Mouse (Mus musculus) bone marrow macrophage, adult 2 months (primary cell): ENCODE results near the gene Sowahc.

Experiments
- CTCF ChIP-seq: IDR thresholded peaks from 2 replicates; pipeline ENCODE4 v1.5.1; 2012; ENCODE audit warnings: low read depth, mild to moderate bottlenecking, low read length, moderate library complexity
- POLR2A ChIP-seq: IDR thresholded peaks from 2 replicates; pipeline ENCODE4 v1.6.1; 2012; ENCODE audit warnings: mild to moderate bottlenecking, low read depth, low read length, borderline replicate concordance

DNA sequence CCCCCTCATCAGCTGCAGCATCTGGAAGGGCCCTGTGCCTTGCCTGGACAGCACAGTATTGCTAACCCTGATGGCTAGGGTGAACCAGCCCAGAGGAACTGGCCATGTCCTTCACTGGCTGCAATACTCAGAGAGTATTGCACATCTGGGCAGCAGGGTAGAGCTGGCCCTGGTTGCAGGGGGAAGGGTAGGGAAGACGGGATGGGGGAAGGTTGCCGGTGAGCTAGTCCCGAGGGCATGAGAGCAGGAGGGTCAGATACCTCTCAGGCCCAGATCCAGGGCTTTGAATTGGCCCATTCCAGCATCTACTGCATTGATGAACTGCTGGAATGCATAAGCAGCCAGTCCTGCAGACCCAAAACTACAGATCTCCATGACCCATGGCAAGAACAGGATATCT lies 25.0 kb upstream of the Sowahc start:
- TF ChIP-seq CTCF: no peak
- TF ChIP-seq POLR2A: no peak
